Mouse (Mus musculus): ENCODE measurements around the gene Wdr89. TPM values are rescaled to one million over a fixed set of nuclear protein-coding genes. Genes with fewer than 3 reads are reported as not detected.

The Wdr89 gene
- polyA plus RNA-seq, 2 experiments, result 8.9 to 11.3 TPM

GRCm38 (mm10) chr12:75616158-75616791, 53.1 kb downstream of the Wdr89 start:
- Histone ChIP-seq H3K9ac (ENCODE audit: low read depth, low read length, severe bottlenecking) (0 out of 2 replicates have a peak overlapping the region, but pooled peaks have one; percentile 28), H3K4me3 (replicated peaks; ENCODE audit: low read length) (peak overlapping the region; percentile 30), H3K36me3 (ENCODE audit: control insufficient read depth, insufficient read depth, low read length) (no peaks in the 10 kb centered on the region), H3K4me2 (replicated peaks; ENCODE audit: low read depth, low read length, severe bottlenecking) (peak overlapping the region; percentile 56), H3K27ac (replicated peaks; ENCODE audit: low read depth, low read length) (no peak overlapping the region), H3K9me3 (ENCODE audit: control insufficient read depth, low read length) (no peaks in the 10 kb centered on the region), H3K4me1 (ENCODE audit: control insufficient read depth, insufficient read depth, low read length) (no peaks in the 10 kb centered on the region), H3K27me3 (ENCODE audit: control insufficient read depth, insufficient read depth, low read length) (no peaks in the 10 kb centered on the region)
- DNase-seq (ENCODE audit: low spot score) (no peak), ATAC-seq (ENCODE audit: low FRiP score, low read depth) (no peak)
- no peak for TF ChIP-seq POLR2A (IDR thresholded peaks at IDR 0.05; ENCODE audit: borderline replicate concordance, extremely low read depth, insufficient read depth, insufficient read length)
- 8% methylated on average over 23 of the region's 24 CpGs for WGBS

- H3K4me1 ChIP-seq (ENCODE audit: control insufficient read depth, insufficient read depth, low read length), result no peaks in the 10 kb centered on the region
- no peak overlapping the region; the same call in 1 of the 2 replicates for H3K4me2 ChIP-seq (replicated peaks; ENCODE audit: low read depth, low read length, severe bottlenecking)
- no peaks in the 10 kb centered on the region for H3K36me3 ChIP-seq (ENCODE audit: control insufficient read depth, insufficient read depth, low read length)
- ATAC-seq (ENCODE audit: low FRiP score, low read depth) (no peak), DNase-seq (ENCODE audit: low spot score) (no peak)
- no peak for TF ChIP-seq POLR2A (IDR thresholded peaks at IDR 0.05; ENCODE audit: borderline replicate concordance, extremely low read depth, insufficient read depth, insufficient read length)
- H3K4me3 ChIP-seq (replicated peaks; ENCODE audit: low read length), result no peak overlapping the region
- no peaks in the 10 kb centered on the region for H3K27me3 ChIP-seq (ENCODE audit: control insufficient read depth, insufficient read depth, low read length)
- no peaks in the 10 kb centered on the region for H3K9me3 ChIP-seq (ENCODE audit: control insufficient read depth, low read length)
- H3K27ac ChIP-seq (replicated peaks; ENCODE audit: low read depth, low read length), result no peak overlapping the region
- 50% methylated on average over 3 of the region's 3 CpGs for WGBS
- no peak overlapping the region for H3K9ac ChIP-seq (ENCODE audit: low read depth, low read length, severe bottlenecking)
Measured at GRCm38 (mm10) chr12:75615556-75615955, 53.8 kb downstream of the Wdr89 start.

GRCm38 (mm10) chr12:75612711-75613110, 56.6 kb downstream of the Wdr89 start:
- ATAC-seq (ENCODE audit: low FRiP score, low read depth), result no peak
- H3K4me1 ChIP-seq (ENCODE audit: control insufficient read depth, insufficient read depth, low read length), result no peaks in the 10 kb centered on the region
- H3K27me3 ChIP-seq (ENCODE audit: control insufficient read depth, insufficient read depth, low read length), result no peaks in the 10 kb centered on the region
- no peak overlapping the region for H3K9ac ChIP-seq (ENCODE audit: low read depth, low read length, severe bottlenecking)
- DNase-seq (ENCODE audit: low spot score), result no peak
- H3K27ac ChIP-seq (replicated peaks; ENCODE audit: low read depth, low read length), result no peak overlapping the region
- no peak overlapping the region for H3K4me3 ChIP-seq (replicated peaks; ENCODE audit: low read length)
- no peaks in the 10 kb centered on the region for H3K9me3 ChIP-seq (ENCODE audit: control insufficient read depth, low read length)
- no peak overlapping the region for H3K4me2 ChIP-seq (replicated peaks; ENCODE audit: low read depth, low read length, severe bottlenecking)
- 67% methylated on average over 7 of the region's 7 CpGs for WGBS
- no peak for TF ChIP-seq POLR2A (IDR thresholded peaks at IDR 0.05; ENCODE audit: borderline replicate concordance, extremely low read depth, insufficient read depth, insufficient read length)
- H3K36me3 ChIP-seq (ENCODE audit: control insufficient read depth, insufficient read depth, low read length), result no peaks in the 10 kb centered on the region

GRCm38 (mm10) chr12:75599490-75599889, 69.8 kb downstream of the Wdr89 start:
- Histone ChIP-seq H3K4me1 (ENCODE audit: control insufficient read depth, insufficient read depth, low read length) (0 out of 2 replicates have a peak, but pooled peaks cover 3% of the 10 kb centered on the region), H3K27ac (replicated peaks; ENCODE audit: low read depth, low read length) (no peak overlapping the region), H3K4me2 (replicated peaks; ENCODE audit: low read depth, low read length, severe bottlenecking) (no peak overlapping the region), H3K4me3 (replicated peaks; ENCODE audit: low read length) (no peak overlapping the region), H3K9ac (ENCODE audit: low read depth, low read length, severe bottlenecking) (no peak overlapping the region), H3K9me3 (ENCODE audit: control insufficient read depth, low read length) (no peaks in the 10 kb centered on the region), H3K36me3 (ENCODE audit: control insufficient read depth, insufficient read depth, low read length) (no peaks in the 10 kb centered on the region), H3K27me3 (ENCODE audit: control insufficient read depth, insufficient read depth, low read length) (no peaks in the 10 kb centered on the region)
- ATAC-seq (ENCODE audit: low FRiP score, low read depth), result no peak
- DNase-seq (ENCODE audit: low spot score), result no peak
- no peak for TF ChIP-seq POLR2A (IDR thresholded peaks at IDR 0.05; ENCODE audit: borderline replicate concordance, extremely low read depth, insufficient read depth, insufficient read length)
- 17% methylated on average over 4 of the region's 4 CpGs for WGBS

GRCm38 (mm10) chr12:75598988-75599387, 70.3 kb downstream of the Wdr89 start:
- no peak for TF ChIP-seq POLR2A (IDR thresholded peaks at IDR 0.05; ENCODE audit: borderline replicate concordance, extremely low read depth, insufficient read depth, insufficient read length)
- Histone ChIP-seq H3K9me3 (ENCODE audit: control insufficient read depth, low read length) (no peaks in the 10 kb centered on the region), H3K4me3 (replicated peaks; ENCODE audit: low read length) (no peak overlapping the region), H3K36me3 (ENCODE audit: control insufficient read depth, insufficient read depth, low read length) (no peaks in the 10 kb centered on the region), H3K27ac (replicated peaks; ENCODE audit: low read depth, low read length) (no peak overlapping the region), H3K27me3 (ENCODE audit: control insufficient read depth, insufficient read depth, low read length) (no peaks in the 10 kb centered on the region), H3K9ac (ENCODE audit: low read depth, low read length, severe bottlenecking) (no peak overlapping the region), H3K4me2 (replicated peaks; ENCODE audit: low read depth, low read length, severe bottlenecking) (no peak overlapping the region), H3K4me1 (ENCODE audit: control insufficient read depth, insufficient read depth, low read length) (peaks cover 6% of the 10 kb centered on the region; the same call in 1 of the 2 replicates)
- no peak for ATAC-seq (ENCODE audit: low FRiP score, low read depth)
- WGBS, result 63% methylated on average over 4 of the region's 4 CpGs
- DNase-seq (ENCODE audit: low spot score), result no peak

Data from limb, embryonic 14.5 days (tissue).